Mouse (Mus musculus): ENCODE measurements around the gene Ipo8. TPM values are rescaled to one million over a fixed set of nuclear protein-coding genes. Genes with fewer than 3 reads are reported as not detected.

The Ipo8 gene
- polyA plus RNA-seq, 1 experiment = 14.1 TPM

DNA sequence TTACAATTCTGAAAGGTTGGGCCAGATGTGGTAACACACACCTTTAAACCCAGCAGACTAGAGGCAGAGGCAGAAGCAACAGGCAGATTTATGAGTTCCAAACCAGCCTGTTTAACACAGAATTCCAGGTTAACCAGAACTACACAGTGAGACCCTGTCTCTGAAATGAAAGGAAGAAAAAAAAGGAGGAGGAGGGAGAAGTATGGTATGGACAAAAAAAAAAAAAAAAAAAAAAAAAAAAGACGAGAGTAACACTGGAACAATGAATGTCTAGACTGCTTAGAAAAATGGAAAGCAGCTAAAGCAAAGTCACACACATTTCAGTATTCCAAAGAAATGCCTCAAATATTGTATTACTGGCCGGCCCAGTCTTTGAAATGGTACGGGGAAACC is 916 bp downstream of the Ipo8 start:
- no peaks in the 10 kb centered on the region for H3K36me3 ChIP-seq (ENCODE audit: control insufficient read depth, insufficient read depth)
- peaks cover 35% of the 10 kb centered on the region for H3K79me3 ChIP-seq (ENCODE audit: low read depth)
- peak overlapping the region; percentile 77 for H3ac ChIP-seq (ENCODE audit: control insufficient read depth, insufficient read length, low read depth)
- H3K4me3 ChIP-seq (ENCODE audit: insufficient read depth, poor library complexity, severe bottlenecking) = peak overlapping the region; percentile 80
- TF ChIP-seq MYOD1 (IDR thresholded peaks at IDR 0.05; ENCODE audit: control insufficient read depth, insufficient read length, low read depth) (no peak), CEBPB (IDR thresholded peaks at IDR 0.05; ENCODE audit: low read depth) (no peak)
- peaks cover 68% of the 10 kb centered on the region for H3K79me2 ChIP-seq (ENCODE audit: control insufficient read depth, insufficient read depth)
- H3K27me3 ChIP-seq (ENCODE audit: control insufficient read depth, insufficient read depth, insufficient read length) = no peaks in the 10 kb centered on the region

DNA sequence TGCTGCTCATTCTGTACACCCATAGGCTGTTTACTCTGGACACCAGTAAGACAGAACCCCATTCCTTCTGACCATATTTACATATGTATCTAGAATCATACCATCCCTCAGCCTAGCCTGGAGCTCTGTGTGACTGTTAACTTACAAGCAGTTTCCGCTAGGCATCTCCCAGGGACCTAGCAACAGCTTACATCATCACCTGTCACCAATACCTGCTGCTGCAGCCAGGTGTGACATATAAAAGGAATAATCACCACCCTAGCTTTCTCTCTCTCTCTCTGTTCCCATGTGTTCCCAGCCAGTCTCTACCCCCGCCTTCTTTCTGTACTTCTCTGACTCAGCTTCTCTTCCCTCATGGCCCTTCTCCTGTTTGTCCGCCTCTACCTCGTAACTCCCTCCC is 5.1 kb downstream of the Ipo8 start:
- Histone ChIP-seq H3K4me3 (ENCODE audit: insufficient read depth, poor library complexity, severe bottlenecking) (no peak overlapping the region), H3ac (ENCODE audit: control insufficient read depth, insufficient read length, low read depth) (no peak overlapping the region), H3K79me3 (ENCODE audit: low read depth) (peaks cover 35% of the 10 kb centered on the region), H3K27me3 (ENCODE audit: control insufficient read depth, insufficient read depth, insufficient read length) (no peaks in the 10 kb centered on the region), H3K79me2 (ENCODE audit: control insufficient read depth, insufficient read depth) (peaks cover 54% of the 10 kb centered on the region), H3K36me3 (ENCODE audit: control insufficient read depth, insufficient read depth) (peaks cover 21% of the 10 kb centered on the region)
- TF ChIP-seq CTCF (IDR thresholded peaks at IDR 0.05; ENCODE audit: control insufficient read depth, insufficient read depth, insufficient read length) (no peak), USF1 (IDR thresholded peaks at IDR 0.05; ENCODE audit: low read depth) (no peak), FOSL1 (IDR thresholded peaks at IDR 0.05; ENCODE audit: insufficient read depth, low read length, poor library complexity, severe bottlenecking) (no peak), MAX (IDR thresholded peaks at IDR 0.05) (no peak), CEBPB (IDR thresholded peaks at IDR 0.05; ENCODE audit: low read depth) (no peak), MYOG (IDR thresholded peaks at IDR 0.05; ENCODE audit: control insufficient read depth, extremely low read depth, insufficient read length) (no peak), MYOD1 (IDR thresholded peaks at IDR 0.05; ENCODE audit: control insufficient read depth, insufficient read length, low read depth) (no peak)

- peaks cover 46% of the 10 kb centered on the region for H3K36me3 ChIP-seq (ENCODE audit: control insufficient read depth, insufficient read depth)
- TF ChIP-seq CTCF (IDR thresholded peaks at IDR 0.05; ENCODE audit: control insufficient read depth, insufficient read depth, insufficient read length) = no peak
- no peak for TF ChIP-seq FOSL1 (IDR thresholded peaks at IDR 0.05; ENCODE audit: insufficient read depth, low read length, poor library complexity, severe bottlenecking)
- TF ChIP-seq USF1 (IDR thresholded peaks at IDR 0.05; ENCODE audit: low read depth) = no peak
- TF ChIP-seq MYOD1 (IDR thresholded peaks at IDR 0.05; ENCODE audit: control insufficient read depth, insufficient read length, low read depth) = no peak
- TF ChIP-seq CEBPB (IDR thresholded peaks at IDR 0.05; ENCODE audit: low read depth) = no peak
- TF ChIP-seq MAX (IDR thresholded peaks at IDR 0.05) = no peak
- TF ChIP-seq MYOG (IDR thresholded peaks at IDR 0.05; ENCODE audit: control insufficient read depth, extremely low read depth, insufficient read length) = no peak
- H3K4me3 ChIP-seq (ENCODE audit: insufficient read depth, poor library complexity, severe bottlenecking) = no peak overlapping the region
Measured at GRCm38 (mm10) chr6:148818624-148819343, 12.5 kb downstream of the Ipo8 start.

DNA sequence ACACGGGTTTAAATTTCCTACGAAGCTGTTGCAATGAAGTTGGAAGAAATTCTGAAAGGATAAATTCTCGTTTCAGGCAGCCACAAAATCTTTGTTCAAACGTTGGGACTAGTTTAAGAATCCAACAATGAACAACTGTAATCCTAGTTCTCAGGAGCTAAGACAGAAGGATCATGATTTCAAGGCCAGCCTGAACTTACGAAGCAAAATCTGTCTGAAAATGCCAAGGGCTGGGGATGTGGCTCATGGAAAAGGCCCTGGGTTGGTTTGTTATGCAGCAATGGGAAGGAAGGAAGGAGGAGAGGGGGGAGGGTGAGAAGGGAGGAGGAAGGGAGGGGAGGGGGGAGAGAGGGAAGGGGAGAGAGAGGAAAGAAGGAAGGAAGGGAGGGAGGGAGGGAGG is 14.5 kb downstream of the Ipo8 start:
- TF ChIP-seq FOSL1 (IDR thresholded peaks at IDR 0.05; ENCODE audit: insufficient read depth, low read length, poor library complexity, severe bottlenecking) (no peak), MYOD1 (IDR thresholded peaks at IDR 0.05; ENCODE audit: control insufficient read depth, insufficient read length, low read depth) (no peak), USF1 (IDR thresholded peaks at IDR 0.05; ENCODE audit: low read depth) (no peak), MAX (IDR thresholded peaks at IDR 0.05) (no peak), MYOG (IDR thresholded peaks at IDR 0.05; ENCODE audit: control insufficient read depth, extremely low read depth, insufficient read length) (no peak), CTCF (IDR thresholded peaks at IDR 0.05; ENCODE audit: control insufficient read depth, insufficient read depth, insufficient read length) (no peak), CEBPB (IDR thresholded peaks at IDR 0.05; ENCODE audit: low read depth) (no peak)
- no peak overlapping the region for H3K4me3 ChIP-seq (ENCODE audit: insufficient read depth, poor library complexity, severe bottlenecking)
- H3K79me2 ChIP-seq (ENCODE audit: control insufficient read depth, insufficient read depth) = no peaks in the 10 kb centered on the region
- H3K79me3 ChIP-seq (ENCODE audit: low read depth) = no peaks in the 10 kb centered on the region
- no peak overlapping the region for H3ac ChIP-seq (ENCODE audit: control insufficient read depth, insufficient read length, low read depth)
- H3K36me3 ChIP-seq (ENCODE audit: control insufficient read depth, insufficient read depth) = peaks cover 40% of the 10 kb centered on the region
- no peaks in the 10 kb centered on the region for H3K27me3 ChIP-seq (ENCODE audit: control insufficient read depth, insufficient read depth, insufficient read length)

More at GRCm38 (mm10) chr6:148818624-148819343, 12.5 kb downstream of the Ipo8 start:
- no peaks in the 10 kb centered on the region for H3K27me3 ChIP-seq (ENCODE audit: control insufficient read depth, insufficient read depth, insufficient read length)
- no peaks in the 10 kb centered on the region for H3K79me2 ChIP-seq (ENCODE audit: control insufficient read depth, insufficient read depth)
- H3ac ChIP-seq (ENCODE audit: control insufficient read depth, insufficient read length, low read depth) = no peak overlapping the region
- H3K79me3 ChIP-seq (ENCODE audit: low read depth) = no peaks in the 10 kb centered on the region

GRCm38 (mm10) chr6:148811117-148811516 is 20.1 kb downstream of the Ipo8 start:
- no peak overlapping the region for H3K4me3 ChIP-seq (ENCODE audit: insufficient read depth, poor library complexity, severe bottlenecking)
- no peak overlapping the region for H3ac ChIP-seq (ENCODE audit: control insufficient read depth, insufficient read length, low read depth)
- H3K27me3 ChIP-seq (ENCODE audit: control insufficient read depth, insufficient read depth, insufficient read length) = no peaks in the 10 kb centered on the region
- H3K79me3 ChIP-seq (ENCODE audit: low read depth) = no peaks in the 10 kb centered on the region
- TF ChIP-seq MYOD1 (IDR thresholded peaks at IDR 0.05; ENCODE audit: control insufficient read depth, insufficient read length, low read depth) (no peak), CTCF (IDR thresholded peaks at IDR 0.05; ENCODE audit: control insufficient read depth, insufficient read depth, insufficient read length) (no peak), MAX (IDR thresholded peaks at IDR 0.05) (no peak), FOSL1 (IDR thresholded peaks at IDR 0.05; ENCODE audit: insufficient read depth, low read length, poor library complexity, severe bottlenecking) (no peak), USF1 (IDR thresholded peaks at IDR 0.05; ENCODE audit: low read depth) (no peak), MYOG (IDR thresholded peaks at IDR 0.05; ENCODE audit: control insufficient read depth, extremely low read depth, insufficient read length) (no peak), CEBPB (IDR thresholded peaks at IDR 0.05; ENCODE audit: low read depth) (no peak)
- H3K79me2 ChIP-seq (ENCODE audit: control insufficient read depth, insufficient read depth) = no peaks in the 10 kb centered on the region
- peaks cover 51% of the 10 kb centered on the region for H3K36me3 ChIP-seq (ENCODE audit: control insufficient read depth, insufficient read depth)

GRCm38 (mm10) chr6:148799773-148800172 is 31.5 kb downstream of the Ipo8 start:
- H3K79me3 ChIP-seq (ENCODE audit: low read depth) = no peaks in the 10 kb centered on the region
- H3K4me3 ChIP-seq (ENCODE audit: insufficient read depth, poor library complexity, severe bottlenecking) = no peak overlapping the region
- no peak for TF ChIP-seq MYOD1 (IDR thresholded peaks at IDR 0.05; ENCODE audit: control insufficient read depth, insufficient read length, low read depth)
- no peak for TF ChIP-seq USF1 (IDR thresholded peaks at IDR 0.05; ENCODE audit: low read depth)
- TF ChIP-seq CTCF (IDR thresholded peaks at IDR 0.05; ENCODE audit: control insufficient read depth, insufficient read depth, insufficient read length) = no peak
- no peak for TF ChIP-seq FOSL1 (IDR thresholded peaks at IDR 0.05; ENCODE audit: insufficient read depth, low read length, poor library complexity, severe bottlenecking)
- H3ac ChIP-seq (ENCODE audit: control insufficient read depth, insufficient read length, low read depth) = no peak overlapping the region
- no peaks in the 10 kb centered on the region for H3K79me2 ChIP-seq (ENCODE audit: control insufficient read depth, insufficient read depth)
- no peaks in the 10 kb centered on the region for H3K27me3 ChIP-seq (ENCODE audit: control insufficient read depth, insufficient read depth, insufficient read length)
- H3K36me3 ChIP-seq (ENCODE audit: control insufficient read depth, insufficient read depth) = peaks cover 59% of the 10 kb centered on the region
